Mouse (Mus musculus) erythroblast, embryonic 14.5 days (primary cell): ENCODE data around the gene Fmnl1.

Experiments used
- GATA1 ChIP-seq: IDR thresholded peaks from 2 replicates; pipeline ENCODE4 v1.6.1; 2012; ENCODE audit warnings: low read length, inconsistent platforms, mixed read lengths
- TAL1 ChIP-seq: IDR thresholded peaks from 3 replicates; pipeline ENCODE4 v1.6.1; 2012; ENCODE audit warnings: low read length, inconsistent platforms, mixed read lengths

DNA sequence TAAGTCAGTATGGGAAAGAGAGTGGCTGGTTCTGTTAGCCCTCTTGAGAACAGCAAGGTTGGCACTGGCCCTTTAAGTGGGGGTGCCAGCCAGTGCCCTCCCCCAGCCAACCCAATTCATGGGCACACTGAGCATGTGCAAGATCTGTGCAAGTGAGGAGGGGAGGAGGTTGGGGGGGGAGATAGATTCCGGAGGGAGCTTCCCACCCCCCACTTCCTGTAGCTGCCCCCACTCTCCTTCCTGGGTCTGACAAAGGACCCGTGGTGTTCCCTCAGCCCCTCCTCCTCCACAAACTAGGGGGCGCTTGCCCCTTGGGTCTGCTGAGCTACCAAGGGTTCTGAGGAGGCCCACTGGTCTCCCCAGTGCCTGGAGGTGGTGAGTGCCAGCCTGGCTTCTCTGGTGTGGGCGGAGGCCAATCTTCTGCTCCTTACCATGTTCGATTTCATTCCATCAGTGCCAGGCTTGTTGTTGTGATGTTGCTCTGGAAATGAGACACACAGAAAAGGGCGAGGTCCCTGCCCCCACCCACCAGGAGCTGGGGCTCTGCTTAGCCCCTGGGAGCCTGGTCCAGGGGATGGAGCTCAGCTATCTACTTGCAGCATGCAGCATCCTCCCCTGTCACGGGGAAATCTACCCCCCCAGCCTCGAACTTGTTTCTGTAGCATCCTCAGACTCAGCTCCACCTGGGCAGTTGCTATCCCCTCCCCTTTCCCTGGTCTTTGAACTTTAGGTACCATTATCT, 28.3 kb upstream of the Fmnl1 start:
- TF ChIP-seq GATA1 (no peak), TAL1 (no peak)
